Mouse (Mus musculus) liver, postnatal 0 days (tissue): Measurements from ENCODE around the gene Plgrkt.

Experiments used
- CTCF ChIP-seq: sonication (generic); IDR thresholded peaks from 2 replicates; pipeline ENCODE4 v1.5.1; 2016; ENCODE audit warnings: antibody characterized with exemption, low read depth
- EP300 ChIP-seq: IDR thresholded peaks from 2 replicates; pipeline ENCODE4 v1.6.1; 2016; ENCODE audit warnings: antibody characterized with exemption, low read depth, mild to moderate bottlenecking

- TF ChIP-seq CTCF (no peak), EP300 (no peak)
Measured at GRCm38 (mm10) chr19:29334068-29334745, 33.0 kb downstream of the Plgrkt start, which contains the start of gene Rln1.
